Mouse (Mus musculus) myocyte (in vitro differentiated cells): Measurements from ENCODE around the gene Cyp2b13.
"Not testable (repeated sequence)": the region's sequence is repeated elsewhere in the genome, so short reads cannot be mapped to it uniquely, and the experiment has no call there.

ENCODE experiments used
- CEBPB ChIP-seq: IDR thresholded peaks from 2 replicates; pipeline ENCODE4 v1.6.1; 2011; ENCODE audit warnings: mild to moderate bottlenecking, moderate library complexity; ENCODE audit not compliant: poor library complexity, insufficient read depth, severe bottlenecking
- E2F4 ChIP-seq: IDR thresholded peaks from one replicate; pipeline ENCODE4 v1.6.1; 2011; ENCODE audit warnings: mild to moderate bottlenecking, control low read depth, moderate library complexity; ENCODE audit not compliant: insufficient read depth
- MYOD1 ChIP-seq, 3 experiments: IDR thresholded peaks; one replicate each; pipeline ENCODE4 v1.6.1; 2011; ENCODE audit warnings: control low read depth in 2 of 3, low read depth in 2 of 3, mild to moderate bottlenecking in 2 of 3, moderate library complexity in 1 of 3; ENCODE audit not compliant: insufficient read length in 2 of 3, control insufficient read depth in 1 of 3
- POLR2A ChIP-seq: IDR thresholded peaks from one replicate; pipeline ENCODE4 v1.6.1; 2011; ENCODE audit warnings: low read depth, mild to moderate bottlenecking, control low read depth, moderate library complexity; ENCODE audit not compliant: insufficient read length
- POLR2AphosphoS2 ChIP-seq: IDR thresholded peaks from one replicate; pipeline ENCODE4 v1.6.1; 2011; ENCODE audit warnings: low read depth, control low read depth; ENCODE audit not compliant: insufficient read length
- USF1 ChIP-seq: IDR thresholded peaks from one replicate; pipeline ENCODE4 v1.6.1; 2011; ENCODE audit warnings: low read depth, mild to moderate bottlenecking, control low read depth, moderate library complexity

- not testable (repeated sequence) for TF ChIP-seq POLR2A; CEBPB; MYOD1 (IDR thresholded peaks at IDR 0.05; ENCODE audit: control insufficient read depth in 1 of 3, insufficient read length in 2 of 3, low read depth in 2 of 3); POLR2AphosphoS2; E2F4; USF1
Measured at GRCm38 (mm10) chr7:26061197-26061596, at the start of gene Cyp2b13.
